Mouse (Mus musculus): ENCODE data around the gene Dip2c. TPM values are rescaled to one million over a fixed set of nuclear protein-coding genes. Genes with fewer than 3 reads are reported as not detected.
A peak's percentile ranks its signal among the peaks of the same experiment; 100 is the strongest.

The Dip2c gene
- polyA plus RNA-seq, 1 experiment from 2014 or later: 6.1 TPM

DNA sequence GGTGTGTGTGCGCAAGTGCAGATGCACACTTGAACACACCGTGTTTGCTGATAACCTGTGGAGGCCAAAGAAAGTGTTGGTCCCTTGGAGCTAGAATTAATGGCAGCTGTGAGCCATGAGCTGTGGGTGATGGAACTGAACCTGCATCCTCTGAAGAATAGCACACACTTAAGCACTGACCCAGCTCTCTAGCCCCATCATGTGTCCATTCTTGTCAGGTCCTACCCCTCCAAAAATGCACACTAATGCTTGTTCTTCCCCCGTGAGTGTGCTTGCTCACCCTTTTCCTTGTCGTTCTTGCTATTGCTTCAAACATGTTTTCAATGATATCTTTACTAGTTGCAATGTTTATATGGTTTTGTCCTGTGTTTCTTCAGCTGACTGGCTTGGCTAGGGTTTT lies 360.2 kb downstream of the Dip2c start:
- H3K9me3 ChIP-seq (replicated peaks; ENCODE audit: control insufficient read depth, low read length): no peaks in the 10 kb centered on the region
- DNase-seq (ENCODE audit: low spot score) (peak; percentile 51), ATAC-seq (replicated peaks; ENCODE audit: insufficient number of reproducible peaks, low FRiP score, low TSS enrichment, low read depth) (no peak)
- no peaks in the 10 kb centered on the region for H3K4me1 ChIP-seq (ENCODE audit: control insufficient read depth, insufficient read depth, low read length)
- no peak overlapping the region for H3K9ac ChIP-seq (replicated peaks; ENCODE audit: low read length)
- H3K36me3 ChIP-seq (replicated peaks; ENCODE audit: control insufficient read depth, insufficient read depth, low read depth, low read length): no peaks in the 10 kb centered on the region
- no peaks in the 10 kb centered on the region for H3K27me3 ChIP-seq (ENCODE audit: control insufficient read depth, insufficient read depth, low read length)
- no peak overlapping the region for H3K4me3 ChIP-seq (ENCODE audit: low read depth, low read length)
- 53% methylated on average over 4 of the region's 4 CpGs for WGBS
- H3K27ac ChIP-seq (replicated peaks; ENCODE audit: low read depth, low read length): no peak overlapping the region
- H3K4me2 ChIP-seq (ENCODE audit: low read depth, low read length): no peak overlapping the region

DNA sequence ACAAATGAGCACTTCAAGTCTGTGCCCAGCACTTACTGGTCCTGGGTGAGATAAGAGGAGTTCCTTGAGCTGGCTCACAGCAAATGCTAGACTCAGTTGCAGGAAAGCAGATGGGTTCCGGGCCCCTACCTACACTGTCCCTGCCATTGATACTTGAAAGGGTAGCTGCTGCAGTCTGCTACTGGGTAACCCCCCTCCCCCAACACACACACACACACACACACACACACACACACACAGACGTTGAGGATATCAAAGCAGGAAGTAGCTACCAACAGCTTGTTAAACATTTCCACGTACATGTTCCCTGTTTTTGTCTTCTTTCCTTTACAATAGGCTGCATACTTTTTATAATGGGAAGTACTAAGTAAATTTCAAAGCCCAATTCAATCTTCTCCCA lies 361.6 kb downstream of the Dip2c start:
- H3K4me3 ChIP-seq (ENCODE audit: low read depth, low read length): no peak overlapping the region
- no peak; the same call in 1 of the 2 replicates for ATAC-seq (replicated peaks; ENCODE audit: insufficient number of reproducible peaks, low FRiP score, low TSS enrichment, low read depth)
- no peaks in the 10 kb centered on the region for H3K36me3 ChIP-seq (replicated peaks; ENCODE audit: control insufficient read depth, insufficient read depth, low read depth, low read length)
- no peaks in the 10 kb centered on the region for H3K4me1 ChIP-seq (ENCODE audit: control insufficient read depth, insufficient read depth, low read length)
- no peaks in the 10 kb centered on the region for H3K9me3 ChIP-seq (replicated peaks; ENCODE audit: control insufficient read depth, low read length)
- no peak overlapping the region for H3K4me2 ChIP-seq (ENCODE audit: low read depth, low read length)
- no peak for DNase-seq (ENCODE audit: low spot score)
- no peak overlapping the region for H3K9ac ChIP-seq (replicated peaks; ENCODE audit: low read length)
- no peak overlapping the region for H3K27ac ChIP-seq (replicated peaks; ENCODE audit: low read depth, low read length)
- no peaks in the 10 kb centered on the region for H3K27me3 ChIP-seq (ENCODE audit: control insufficient read depth, insufficient read depth, low read length)
- 47% methylated on average over 3 of the region's 3 CpGs for WGBS

DNA sequence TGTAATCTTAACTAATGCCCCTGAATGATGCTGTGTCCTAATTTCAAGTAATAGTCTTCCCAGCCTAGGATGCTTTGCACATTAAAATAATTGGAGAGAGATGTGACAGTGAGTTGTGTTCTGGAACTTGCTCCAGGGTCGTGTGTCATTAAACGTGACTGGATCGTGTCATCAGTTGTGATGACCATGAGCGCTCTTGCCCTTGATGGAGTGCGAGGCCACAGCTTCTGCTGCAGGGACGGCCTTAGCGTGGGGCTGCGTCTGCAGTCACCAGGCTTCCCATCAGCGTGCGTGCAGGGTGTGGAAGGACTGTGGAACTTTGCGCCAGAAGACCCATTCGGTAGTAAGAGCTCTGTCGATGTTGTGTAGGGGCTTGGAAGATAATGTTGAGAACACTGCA lies 372.4 kb downstream of the Dip2c start:
- no peaks in the 10 kb centered on the region for H3K9me3 ChIP-seq (replicated peaks; ENCODE audit: control insufficient read depth, low read length)
- DNase-seq (ENCODE audit: low spot score) (no peak), ATAC-seq (replicated peaks; ENCODE audit: insufficient number of reproducible peaks, low FRiP score, low TSS enrichment, low read depth) (no peak)
- no peak overlapping the region for H3K4me3 ChIP-seq (ENCODE audit: low read depth, low read length)
- no peaks in the 10 kb centered on the region for H3K4me1 ChIP-seq (ENCODE audit: control insufficient read depth, insufficient read depth, low read length)
- no peak overlapping the region for H3K4me2 ChIP-seq (ENCODE audit: low read depth, low read length)
- WGBS: 91% methylated on average over 13 of the region's 13 CpGs
- no peaks in the 10 kb centered on the region for H3K27me3 ChIP-seq (ENCODE audit: control insufficient read depth, insufficient read depth, low read length)
- H3K9ac ChIP-seq (replicated peaks; ENCODE audit: low read length): no peak overlapping the region
- H3K36me3 ChIP-seq (replicated peaks; ENCODE audit: control insufficient read depth, insufficient read depth, low read depth, low read length): no peaks in the 10 kb centered on the region
- no peak overlapping the region for H3K27ac ChIP-seq (replicated peaks; ENCODE audit: low read depth, low read length)

DNA sequence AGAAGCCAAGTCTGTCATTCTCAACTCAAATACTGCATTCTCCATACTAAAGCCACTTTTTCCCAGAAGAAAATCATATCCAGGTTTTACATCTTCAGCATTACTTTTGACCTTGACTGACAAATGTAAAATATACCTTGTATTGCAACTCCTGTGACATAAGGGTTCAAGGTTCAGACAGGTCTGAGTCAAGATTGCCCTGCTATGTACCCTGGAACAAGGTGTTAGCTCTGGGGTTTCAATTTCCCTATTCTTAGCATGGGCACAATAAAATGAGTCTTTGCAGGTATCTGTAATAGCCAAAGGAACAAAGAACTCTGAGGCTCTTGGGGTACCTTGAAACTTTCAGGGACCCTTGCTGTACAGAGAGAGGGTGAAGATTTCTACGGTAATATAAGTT lies 373.6 kb downstream of the Dip2c start:
- no peak for DNase-seq (ENCODE audit: low spot score)

DNA sequence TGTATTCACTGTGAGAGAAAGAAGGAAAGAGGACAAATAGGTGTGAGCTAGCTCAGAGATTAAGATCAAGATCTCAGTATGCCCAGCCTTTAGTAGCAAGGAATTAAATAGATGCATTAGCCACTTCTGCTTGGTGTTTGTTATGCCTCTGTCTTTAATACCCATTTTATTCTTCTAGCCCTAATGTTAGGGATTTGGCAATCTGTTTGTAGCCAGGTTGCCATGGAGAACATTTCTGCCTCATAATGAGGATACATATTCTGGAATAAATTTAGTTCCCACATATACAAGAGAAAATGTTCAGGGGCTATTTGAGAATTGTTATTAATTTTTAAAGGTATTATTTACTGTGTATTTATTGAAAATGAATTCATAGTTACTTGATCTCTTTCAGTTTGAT lies 374.3 kb downstream of the Dip2c start:
- DNase-seq (ENCODE audit: low spot score) (no peak), ATAC-seq (replicated peaks; ENCODE audit: insufficient number of reproducible peaks, low FRiP score, low TSS enrichment, low read depth) (no peak)
- H3K36me3 ChIP-seq (replicated peaks; ENCODE audit: control insufficient read depth, insufficient read depth, low read depth, low read length): no peaks in the 10 kb centered on the region
- H3K27me3 ChIP-seq (ENCODE audit: control insufficient read depth, insufficient read depth, low read length): no peaks in the 10 kb centered on the region
- no peaks in the 10 kb centered on the region for H3K4me1 ChIP-seq (ENCODE audit: control insufficient read depth, insufficient read depth, low read length)
- H3K4me2 ChIP-seq (ENCODE audit: low read depth, low read length): no peak overlapping the region
- H3K9me3 ChIP-seq (replicated peaks; ENCODE audit: control insufficient read depth, low read length): no peaks in the 10 kb centered on the region
- H3K9ac ChIP-seq (replicated peaks; ENCODE audit: low read length): no peak overlapping the region
- H3K27ac ChIP-seq (replicated peaks; ENCODE audit: low read depth, low read length): no peak overlapping the region
- no peak overlapping the region for H3K4me3 ChIP-seq (ENCODE audit: low read depth, low read length)

More for the DNA sequence above, 373.6 kb downstream of the Dip2c start:
- Histone ChIP-seq H3K9ac (replicated peaks; ENCODE audit: low read length) (no peak overlapping the region), H3K4me1 (ENCODE audit: control insufficient read depth, insufficient read depth, low read length) (no peaks in the 10 kb centered on the region), H3K4me2 (ENCODE audit: low read depth, low read length) (no peak overlapping the region), H3K9me3 (replicated peaks; ENCODE audit: control insufficient read depth, low read length) (no peaks in the 10 kb centered on the region), H3K27ac (replicated peaks; ENCODE audit: low read depth, low read length) (no peak overlapping the region), H3K36me3 (replicated peaks; ENCODE audit: control insufficient read depth, insufficient read depth, low read depth, low read length) (no peaks in the 10 kb centered on the region), H3K27me3 (ENCODE audit: control insufficient read depth, insufficient read depth, low read length) (no peaks in the 10 kb centered on the region), H3K4me3 (ENCODE audit: low read depth, low read length) (no peak overlapping the region)
- 94% methylated on average over 1 of the region's 1 CpGs for WGBS
- no peak for ATAC-seq (replicated peaks; ENCODE audit: insufficient number of reproducible peaks, low FRiP score, low TSS enrichment, low read depth)

DNA sequence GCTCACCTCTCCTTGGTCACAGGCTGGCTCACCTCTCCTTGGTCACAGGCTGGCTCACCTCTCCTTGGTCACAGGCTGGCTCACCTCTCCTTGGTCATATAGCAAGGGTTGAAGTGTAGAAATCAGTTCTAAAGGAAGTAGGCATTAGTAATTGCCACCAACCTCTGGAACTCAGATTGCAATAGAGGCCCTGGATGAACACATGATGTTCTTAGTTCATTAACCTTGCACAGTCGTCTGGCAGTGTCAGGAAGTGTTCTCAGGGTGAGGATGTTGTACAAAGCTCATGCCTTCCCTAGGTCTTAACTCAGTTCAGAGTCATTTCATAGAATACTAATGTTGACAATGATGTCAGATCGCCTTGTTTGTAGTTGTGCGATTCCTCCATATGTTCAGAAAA lies 376.7 kb downstream of the Dip2c start:
- H3K9me3 ChIP-seq (replicated peaks; ENCODE audit: control insufficient read depth, low read length): no peaks in the 10 kb centered on the region
- H3K4me2 ChIP-seq (ENCODE audit: low read depth, low read length): no peak overlapping the region
- 85% methylated on average over 3 of the region's 3 CpGs for WGBS
- ATAC-seq (replicated peaks; ENCODE audit: insufficient number of reproducible peaks, low FRiP score, low TSS enrichment, low read depth) (no peak), DNase-seq (ENCODE audit: low spot score) (no peak)
- no peaks in the 10 kb centered on the region for H3K27me3 ChIP-seq (ENCODE audit: control insufficient read depth, insufficient read depth, low read length)
- no peaks in the 10 kb centered on the region for H3K4me1 ChIP-seq (ENCODE audit: control insufficient read depth, insufficient read depth, low read length)
- no peaks in the 10 kb centered on the region for H3K36me3 ChIP-seq (replicated peaks; ENCODE audit: control insufficient read depth, insufficient read depth, low read depth, low read length)
- no peak overlapping the region for H3K9ac ChIP-seq (replicated peaks; ENCODE audit: low read length)
- H3K4me3 ChIP-seq (ENCODE audit: low read depth, low read length): no peak overlapping the region
- H3K27ac ChIP-seq (replicated peaks; ENCODE audit: low read depth, low read length): no peak overlapping the region

DNA sequence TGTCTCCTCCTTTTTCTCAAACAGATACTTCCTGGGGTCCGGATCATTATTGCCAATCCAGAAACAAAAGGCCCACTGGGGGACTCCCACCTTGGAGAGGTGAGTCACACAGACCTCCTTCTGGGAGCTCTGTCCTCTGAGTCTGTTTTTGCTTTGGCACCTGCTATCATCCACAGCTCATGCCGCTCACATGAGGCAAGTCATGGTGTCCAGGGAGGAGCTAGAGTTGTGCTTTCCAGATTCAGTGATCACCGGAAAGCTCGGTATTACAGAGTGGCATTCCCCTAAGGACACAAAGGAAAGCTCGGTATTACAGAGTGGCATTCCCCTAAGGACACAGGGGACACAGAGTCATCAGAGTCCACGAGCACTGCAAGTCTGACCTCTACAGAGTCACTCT lies 380.3 kb downstream of the Dip2c start:
- DNase-seq (ENCODE audit: low spot score) (no peak), ATAC-seq (replicated peaks; ENCODE audit: insufficient number of reproducible peaks, low FRiP score, low TSS enrichment, low read depth) (no peak)
- WGBS: 90% methylated on average over 6 of the region's 6 CpGs
- Histone ChIP-seq H3K36me3 (replicated peaks; ENCODE audit: control insufficient read depth, insufficient read depth, low read depth, low read length) (no peaks in the 10 kb centered on the region), H3K27ac (replicated peaks; ENCODE audit: low read depth, low read length) (no peak overlapping the region), H3K9me3 (replicated peaks; ENCODE audit: control insufficient read depth, low read length) (no peaks in the 10 kb centered on the region), H3K4me3 (ENCODE audit: low read depth, low read length) (no peak overlapping the region), H3K4me1 (ENCODE audit: control insufficient read depth, insufficient read depth, low read length) (no peaks in the 10 kb centered on the region), H3K4me2 (ENCODE audit: low read depth, low read length) (no peak overlapping the region), H3K27me3 (ENCODE audit: control insufficient read depth, insufficient read depth, low read length) (no peaks in the 10 kb centered on the region), H3K9ac (replicated peaks; ENCODE audit: low read length) (no peak overlapping the region)

DNA sequence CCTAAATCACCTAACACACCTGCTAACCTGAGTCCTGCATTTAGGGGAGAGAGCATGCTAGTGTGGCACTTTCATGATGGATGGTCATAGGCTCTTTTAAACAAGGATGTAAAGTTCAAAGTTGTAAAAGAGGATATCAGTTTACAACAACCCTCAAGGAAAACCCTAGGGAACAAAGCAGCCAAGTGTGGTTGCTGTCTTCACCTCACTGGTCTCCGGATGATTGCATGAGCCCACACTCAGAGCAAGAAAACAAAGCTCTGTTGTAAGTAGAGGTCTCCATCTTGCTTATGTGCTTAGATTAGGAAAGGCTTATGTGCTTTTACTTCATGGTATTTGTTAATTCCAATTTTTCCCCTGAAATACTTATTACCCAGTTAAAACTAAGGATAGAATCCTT lies 384.4 kb downstream of the Dip2c start:
- H3K27me3 ChIP-seq (ENCODE audit: control insufficient read depth, insufficient read depth, low read length): no peaks in the 10 kb centered on the region
- H3K27ac ChIP-seq (replicated peaks; ENCODE audit: low read depth, low read length): no peak overlapping the region
- H3K36me3 ChIP-seq (replicated peaks; ENCODE audit: control insufficient read depth, insufficient read depth, low read depth, low read length): no peaks in the 10 kb centered on the region
- H3K9ac ChIP-seq (replicated peaks; ENCODE audit: low read length): no peak overlapping the region
- H3K4me1 ChIP-seq (ENCODE audit: control insufficient read depth, insufficient read depth, low read length): no peaks in the 10 kb centered on the region
- 46% methylated on average over 1 of the region's 1 CpGs for WGBS
- ATAC-seq (replicated peaks; ENCODE audit: insufficient number of reproducible peaks, low FRiP score, low TSS enrichment, low read depth): no peak
- no peak overlapping the region for H3K4me2 ChIP-seq (ENCODE audit: low read depth, low read length)
- DNase-seq (ENCODE audit: low spot score): no peak
- H3K9me3 ChIP-seq (replicated peaks; ENCODE audit: control insufficient read depth, low read length): no peaks in the 10 kb centered on the region
- no peak overlapping the region for H3K4me3 ChIP-seq (ENCODE audit: low read depth, low read length)

DNA sequence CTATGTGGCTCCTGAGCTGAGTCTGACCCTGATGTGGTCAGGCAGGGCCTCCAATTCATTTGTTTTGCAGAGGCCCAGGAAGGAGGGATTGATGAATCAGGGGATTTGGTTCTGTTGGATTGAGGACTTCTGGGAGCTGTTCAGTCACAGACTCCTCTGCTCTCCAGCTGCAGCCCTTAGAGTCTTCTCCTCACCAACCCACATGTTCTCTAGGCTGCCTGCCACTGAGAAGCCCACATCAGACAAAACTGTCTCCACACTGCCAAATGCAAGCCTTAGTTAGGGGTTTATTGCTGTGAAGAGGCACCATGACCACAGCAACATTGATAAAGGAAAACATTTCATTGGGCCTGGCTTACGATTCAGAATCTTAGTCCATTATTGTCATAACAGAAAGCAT lies 387.3 kb downstream of the Dip2c start:
- no peak overlapping the region for H3K9ac ChIP-seq (replicated peaks; ENCODE audit: low read length)
- H3K4me3 ChIP-seq (ENCODE audit: low read depth, low read length): no peak overlapping the region
- ATAC-seq (replicated peaks; ENCODE audit: insufficient number of reproducible peaks, low FRiP score, low TSS enrichment, low read depth) (no peak), DNase-seq (ENCODE audit: low spot score) (no peak)
- WGBS: 90% methylated on average over 1 of the region's 1 CpGs
- H3K4me2 ChIP-seq (ENCODE audit: low read depth, low read length): no peak overlapping the region
- no peak overlapping the region for H3K27ac ChIP-seq (replicated peaks; ENCODE audit: low read depth, low read length)
- H3K9me3 ChIP-seq (replicated peaks; ENCODE audit: control insufficient read depth, low read length): no peaks in the 10 kb centered on the region
- H3K4me1 ChIP-seq (ENCODE audit: control insufficient read depth, insufficient read depth, low read length): no peaks in the 10 kb centered on the region
- no peaks in the 10 kb centered on the region for H3K27me3 ChIP-seq (ENCODE audit: control insufficient read depth, insufficient read depth, low read length)
- H3K36me3 ChIP-seq (replicated peaks; ENCODE audit: control insufficient read depth, insufficient read depth, low read depth, low read length): no peaks in the 10 kb centered on the region

Measured in embryonic facial prominence, embryonic 11.5 days (tissue).